Mouse (Mus musculus) intestine, postnatal 0 days (tissue): ENCODE results near the gene Capg. TPM values are rescaled to one million over a fixed set of nuclear protein-coding genes. Genes with fewer than 3 reads are reported as not detected.

Experiments used
- ATAC-seq: fragments of 200-750 bp; cut with Nextera tagmentation; 2 replicates; pipeline ENCODE4 v1.8.0; 2017; ENCODE audit warnings: mild to moderate bottlenecking, moderate TSS enrichment, moderate library complexity
- H3K27ac ChIP-seq: fragments of 300-500 bp; sonication (generic); 2 replicates; pipeline ENCODE4 v1.5.1; 2014; ENCODE audit warnings: mild to moderate bottlenecking, low read depth, low read length, moderate library complexity
- H3K27me3 ChIP-seq: fragments of 300-500 bp; sonication (generic); replicated peaks from 2 replicates; pipeline ENCODE4 v1.6.1; 2014; ENCODE audit warnings: low read length, mixed read lengths; ENCODE audit not compliant: control insufficient read depth, insufficient read depth
- H3K36me3 ChIP-seq: fragments of 300-500 bp; sonication (generic); 2 replicates; pipeline ENCODE4 v1.6.1; 2014; ENCODE audit warnings: mild to moderate bottlenecking, moderate library complexity; ENCODE audit not compliant: control insufficient read depth, insufficient read depth
- H3K4me1 ChIP-seq: fragments of 300-500 bp; sonication (generic); replicated peaks from 2 replicates; pipeline ENCODE4 v1.6.1; 2014; ENCODE audit warnings: antibody characterized with exemption, low read length, mixed read lengths; ENCODE audit not compliant: control insufficient read depth, insufficient read depth
- H3K4me2 ChIP-seq: fragments of 300-500 bp; sonication (generic); replicated peaks from 2 replicates; pipeline ENCODE4 v1.6.1; 2014; ENCODE audit warnings: low read depth, mild to moderate bottlenecking, moderate library complexity
- H3K4me3 ChIP-seq: fragments of 300-500 bp; sonication (generic); 2 replicates; pipeline ENCODE4 v1.5.1; 2014; ENCODE audit warnings: low read depth, low read length
- H3K9ac ChIP-seq: fragments of 300-500 bp; sonication (generic); 2 replicates; pipeline ENCODE4 v1.6.1; 2014; ENCODE audit warnings: mild to moderate bottlenecking, low read depth, low read length
- H3K9me3 ChIP-seq: fragments of 300-500 bp; sonication (generic); 2 replicates; pipeline ENCODE4 v1.6.1; 2016; ENCODE audit warnings: mixed run types; ENCODE audit not compliant: control insufficient read depth
- CTCF ChIP-seq: sonication (generic); IDR thresholded peaks from 2 replicates; pipeline ENCODE4 v1.5.1; 2016; ENCODE audit warnings: low read depth, mild to moderate bottlenecking, control low read depth, antibody characterized with exemption, moderate library complexity
- WGBS: fragments of 180-500 bp; shearing (Covaris S2); extraction: QIAGEN DNeasy Blood & Tissue Kit; methylation state at CpG from one replicate; pipeline ENCODE4 v1.1.7; 2014; 5-methylcytosine and 5-hydroxymethylcytosine counted together
- polyA plus RNA-seq: library from polyadenylated mRNA; unstranded; fragments of >200 nt; fragmentation: Nextera tagmentation; extraction: Ambion mirVana; gene quantifications from 2 replicates; pipeline ENCODE4 v1.2.1, GENCODE M21; 2015

The Capg gene
- polyA plus RNA-seq, 1 experiment from 2014 or later, result 28.5 TPM

GRCm38 (mm10) chr6:72519303-72519702, 24.9 kb upstream of the Capg start:
- no peaks in the 10 kb centered on the region for H3K36me3 ChIP-seq
- 0 out of 2 replicates have a peak, but pooled peaks cover 5% of the 10 kb centered on the region for H3K4me1 ChIP-seq
- no peak overlapping the region for H3K4me3 ChIP-seq
- no peaks in the 10 kb centered on the region for H3K27me3 ChIP-seq
- no peak overlapping the region for H3K9ac ChIP-seq
- ATAC-seq, result no peak
- H3K4me2 ChIP-seq, result no peak overlapping the region
- no peaks in the 10 kb centered on the region for H3K9me3 ChIP-seq
- H3K27ac ChIP-seq, result no peak overlapping the region
- TF ChIP-seq CTCF, result no peak
- WGBS, result 55% methylated on average over 8 of the region's 8 CpGs

- 0 out of 2 replicates have a peak, but pooled peaks cover 5% of the 10 kb centered on the region for H3K4me1 ChIP-seq
- ATAC-seq, result 0 out of 2 replicates have a peak, but pooled peaks have one; percentile 10
- H3K27me3 ChIP-seq, result no peaks in the 10 kb centered on the region
- H3K4me2 ChIP-seq, result 0 out of 2 replicates have a peak overlapping the region, but pooled peaks have one; percentile 9
- no peak overlapping the region for H3K4me3 ChIP-seq
- no peak for TF ChIP-seq CTCF
- H3K9me3 ChIP-seq, result no peaks in the 10 kb centered on the region
- no peak overlapping the region for H3K27ac ChIP-seq
- H3K9ac ChIP-seq, result no peak overlapping the region
- no peaks in the 10 kb centered on the region for H3K36me3 ChIP-seq
- WGBS, result 39% methylated on average over 10 of the region's 10 CpGs
These were observed 24.1 kb upstream of the Capg start for GRCm38 (mm10) chr6:72519892-72520663.

- Histone ChIP-seq H3K27ac (no peak overlapping the region), H3K4me2 (no peak overlapping the region), H3K4me1 (0 out of 2 replicates have a peak, but pooled peaks cover 5% of the 10 kb centered on the region), H3K4me3 (no peak overlapping the region), H3K9ac (no peak overlapping the region), H3K27me3 (no peaks in the 10 kb centered on the region), H3K36me3 (no peaks in the 10 kb centered on the region), H3K9me3 (no peaks in the 10 kb centered on the region)
- ATAC-seq, result no peak
- TF ChIP-seq CTCF, result no peak
- 92% methylated on average over 5 of the region's 5 CpGs for WGBS
These were observed 23.3 kb upstream of the Capg start for GRCm38 (mm10) chr6:72520904-72521303.

GRCm38 (mm10) chr6:72521607-72522006, 22.6 kb upstream of the Capg start, which contains the start of gene Sh2d6:
Sh2d6 (minus strand) TSS chr6:72521707.
- Histone ChIP-seq H3K9me3 (no peaks in the 10 kb centered on the region), H3K36me3 (no peaks in the 10 kb centered on the region), H3K9ac (no peak within 1 kb of the TSS), H3K27ac (no peak within 1 kb of the TSS), H3K4me1 (0 out of 2 replicates have a peak, but pooled peaks cover 5% of the 10 kb centered on the region), H3K4me2 (no peak within 1 kb of the TSS), H3K27me3 (no peaks in the 10 kb centered on the region), H3K4me3 (no peak within 1 kb of the TSS)
- 76% methylated on average over 5 of the region's 5 CpGs for WGBS
- no peak for TF ChIP-seq CTCF
- no peak for ATAC-seq

- no peak for ATAC-seq
- TF ChIP-seq CTCF, result no peak
- H3K9me3 ChIP-seq, result no peaks in the 10 kb centered on the region
These were observed 21.9 kb upstream of the Capg start for GRCm38 (mm10) chr6:72522288-72522687.

GRCm38 (mm10) chr6:72523222-72523621, 21.0 kb upstream of the Capg start:
- no peak overlapping the region for H3K4me2 ChIP-seq
- no peak overlapping the region for H3K27ac ChIP-seq
- no peaks in the 10 kb centered on the region for H3K36me3 ChIP-seq
- no peak for TF ChIP-seq CTCF
- H3K27me3 ChIP-seq, result no peaks in the 10 kb centered on the region
- no peaks in the 10 kb centered on the region for H3K9me3 ChIP-seq
- 53% methylated on average over 4 of the region's 4 CpGs for WGBS
- ATAC-seq, result peak; percentile 57
- no peak overlapping the region for H3K9ac ChIP-seq
- H3K4me3 ChIP-seq, result no peak overlapping the region
- H3K4me1 ChIP-seq, result 0 out of 2 replicates have a peak, but pooled peaks cover 5% of the 10 kb centered on the region

More at GRCm38 (mm10) chr6:72522288-72522687, 21.9 kb upstream of the Capg start:
- Histone ChIP-seq H3K27ac (no peak overlapping the region), H3K36me3 (no peaks in the 10 kb centered on the region), H3K4me1 (0 out of 2 replicates have a peak, but pooled peaks cover 5% of the 10 kb centered on the region), H3K4me2 (no peak overlapping the region), H3K4me3 (no peak overlapping the region), H3K27me3 (no peaks in the 10 kb centered on the region), H3K9ac (no peak overlapping the region)
- 78% methylated on average over 5 of the region's 5 CpGs for WGBS
